Mouse (Mus musculus) limb, embryonic 14.5 days (tissue): ENCODE results near the gene Gm28038. TPM values are rescaled to one million over a fixed set of nuclear protein-coding genes. Genes with fewer than 3 reads are reported as not detected.

ENCODE experiments used
- ATAC-seq: fragments of 200-750 bp; cut with Nextera tagmentation; 2 replicates; pipeline ENCODE4 v1.8.0; 2017; ENCODE audit warnings: low read depth, moderate number of reproducible peaks, moderate TSS enrichment; ENCODE audit not compliant: low FRiP score
- DNase-seq: peaks from one replicate; pipeline ENCODE4 v3.0.0-alpha.2; 2015; ENCODE audit warnings: low spot score
- H3K27ac ChIP-seq: fragments of 300-500 bp; sonication (generic); replicated peaks from 2 replicates; pipeline ENCODE4 v1.5.1; 2014; ENCODE audit warnings: low read depth, mild to moderate bottlenecking, low read length, moderate library complexity, mixed read lengths
- H3K27me3 ChIP-seq: fragments of 300-500 bp; sonication (generic); 2 replicates; pipeline ENCODE4 v1.6.1; 2014; ENCODE audit warnings: low read length, mixed read lengths; ENCODE audit not compliant: control insufficient read depth, insufficient read depth
- H3K36me3 ChIP-seq: fragments of 300-500 bp; sonication (generic); 2 replicates; pipeline ENCODE4 v1.6.1; 2014; ENCODE audit warnings: mild to moderate bottlenecking, low read length, moderate library complexity, mixed read lengths; ENCODE audit not compliant: control insufficient read depth, insufficient read depth
- H3K4me1 ChIP-seq: fragments of 300-500 bp; sonication (generic); 2 replicates; pipeline ENCODE4 v1.6.1; 2014; ENCODE audit warnings: antibody characterized with exemption, low read length, mixed read lengths; ENCODE audit not compliant: control insufficient read depth, insufficient read depth
- H3K4me2 ChIP-seq: fragments of 300-500 bp; sonication (generic); replicated peaks from 2 replicates; pipeline ENCODE4 v1.6.1; 2014; ENCODE audit warnings: low read depth, mild to moderate bottlenecking, low read length, moderate library complexity; ENCODE audit not compliant: severe bottlenecking
- H3K4me3 ChIP-seq: fragments of 300-500 bp; sonication (generic); replicated peaks from 2 replicates; pipeline ENCODE4 v1.5.1; 2014; ENCODE audit warnings: low read length
- H3K9ac ChIP-seq: fragments of 300-500 bp; sonication (generic); 2 replicates; pipeline ENCODE4 v1.6.1; 2014; ENCODE audit warnings: mild to moderate bottlenecking, low read depth, low read length, moderate library complexity; ENCODE audit not compliant: severe bottlenecking
- H3K9me3 ChIP-seq: fragments of 300-500 bp; sonication (generic); 2 replicates; pipeline ENCODE4 v1.6.1; 2016; ENCODE audit warnings: low read length; ENCODE audit not compliant: control insufficient read depth
- POLR2A ChIP-seq: fragments of 200-500 bp; IDR thresholded peaks from 2 replicates; pipeline ENCODE4 v1.8.0; 2012; ENCODE audit warnings: inconsistent platforms, mild to moderate bottlenecking, moderate library complexity, borderline replicate concordance; ENCODE audit not compliant: insufficient read depth, insufficient read length; ENCODE audit errors: extremely low read depth
- WGBS: fragments of 180-500 bp; shearing (Covaris S2); extraction: QIAGEN DNeasy Blood & Tissue Kit; methylation state at CpG from one replicate; pipeline ENCODE4 v1.1.7; 2014; 5-methylcytosine and 5-hydroxymethylcytosine counted together
- polyA plus RNA-seq, 2 experiments: library from polyadenylated mRNA; depleted of rRNA in 1 of 2; stranded (reverse) in 1 of 2; unstranded in 1 of 2; fragments of >200 nt; fragmentation: Nextera tagmentation in 1 of 2; extraction: Ambion mirVana in 1 of 2; gene quantifications; 2 replicates each; pipeline versions ENCODE4 v1.2.1 to v1.2.3; 2012 to 2014

Gm28038 gene
- polyA plus RNA-seq, 2 experiments = not detected

GRCm38 (mm10) chr2:30257699-30258460, 23.0 kb upstream of the Gm28038 start:
- no peak overlapping the region for H3K4me2 ChIP-seq
- H3K27me3 ChIP-seq = no peaks in the 10 kb centered on the region
- peaks cover 3% of the 10 kb centered on the region; the same call in 1 of the 2 replicates for H3K4me1 ChIP-seq
- no peak overlapping the region for H3K27ac ChIP-seq
- ATAC-seq = no peak
- WGBS = 81% methylated on average over 7 of the region's 7 CpGs
- no peak overlapping the region for H3K9ac ChIP-seq
- H3K4me3 ChIP-seq = no peak overlapping the region
- no peak for TF ChIP-seq POLR2A
- no peaks in the 10 kb centered on the region for H3K9me3 ChIP-seq
- H3K36me3 ChIP-seq = peaks cover 80% of the 10 kb centered on the region
- DNase-seq = no peak

GRCm38 (mm10) chr2:30258600-30258999, 22.2 kb upstream of the Gm28038 start:
- no peak for TF ChIP-seq POLR2A
- Histone ChIP-seq H3K27me3 (no peaks in the 10 kb centered on the region), H3K27ac (no peak overlapping the region), H3K9ac (no peak overlapping the region), H3K36me3 (peaks cover 80% of the 10 kb centered on the region), H3K4me2 (no peak overlapping the region), H3K9me3 (no peaks in the 10 kb centered on the region), H3K4me1 (peaks cover 3% of the 10 kb centered on the region; the same call in 1 of the 2 replicates), H3K4me3 (no peak overlapping the region)
- 88% methylated on average over 4 of the region's 4 CpGs for WGBS
- ATAC-seq = no peak; the same call in 1 of the 2 replicates
- DNase-seq = no peak

DNA sequence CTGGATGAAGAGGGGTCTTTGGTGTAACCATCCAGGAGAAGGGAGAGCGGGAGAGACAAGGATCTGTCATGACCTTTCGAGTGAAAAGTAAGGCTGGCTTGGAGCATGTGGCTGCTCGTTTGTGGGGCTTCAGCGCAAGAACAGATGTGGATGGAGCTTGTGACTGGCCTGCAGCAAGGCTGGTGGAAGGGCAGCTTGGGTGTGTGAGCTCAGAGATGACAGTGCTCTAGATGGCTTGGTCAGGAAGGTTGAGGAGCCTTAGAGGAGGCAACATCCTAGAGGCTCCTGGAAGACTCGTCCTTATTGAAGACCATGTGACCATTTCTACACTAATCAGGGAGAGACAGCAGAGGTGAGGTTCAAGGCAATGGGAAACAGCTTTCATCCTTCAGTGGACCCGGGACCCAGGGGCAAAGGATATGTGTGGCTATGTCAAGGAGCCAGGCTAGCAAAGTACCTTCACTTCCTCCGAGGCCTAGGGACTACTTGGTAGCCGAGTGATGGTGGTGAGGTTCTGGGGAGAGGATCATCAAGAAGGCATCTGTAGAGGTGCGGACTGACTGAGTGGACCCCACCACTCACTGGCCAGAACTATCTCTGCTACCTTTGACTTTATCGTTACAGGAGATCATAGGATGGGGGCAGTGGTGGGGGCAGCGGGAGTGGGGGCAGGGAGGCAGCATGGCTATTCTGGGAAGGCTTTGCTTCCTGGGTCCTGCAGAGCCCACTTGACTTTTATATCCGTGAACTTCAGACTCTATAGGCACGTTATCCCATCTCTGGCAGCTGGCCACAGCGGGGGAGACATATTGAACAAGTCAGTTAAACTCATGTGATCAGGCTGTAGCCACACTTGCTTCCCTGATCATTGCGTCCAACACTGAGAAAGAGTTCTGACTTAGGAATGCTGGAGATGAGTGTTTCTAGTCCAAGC, 21.4 kb upstream of the Gm28038 start:
- peaks cover 88% of the 10 kb centered on the region for H3K36me3 ChIP-seq

DNA sequence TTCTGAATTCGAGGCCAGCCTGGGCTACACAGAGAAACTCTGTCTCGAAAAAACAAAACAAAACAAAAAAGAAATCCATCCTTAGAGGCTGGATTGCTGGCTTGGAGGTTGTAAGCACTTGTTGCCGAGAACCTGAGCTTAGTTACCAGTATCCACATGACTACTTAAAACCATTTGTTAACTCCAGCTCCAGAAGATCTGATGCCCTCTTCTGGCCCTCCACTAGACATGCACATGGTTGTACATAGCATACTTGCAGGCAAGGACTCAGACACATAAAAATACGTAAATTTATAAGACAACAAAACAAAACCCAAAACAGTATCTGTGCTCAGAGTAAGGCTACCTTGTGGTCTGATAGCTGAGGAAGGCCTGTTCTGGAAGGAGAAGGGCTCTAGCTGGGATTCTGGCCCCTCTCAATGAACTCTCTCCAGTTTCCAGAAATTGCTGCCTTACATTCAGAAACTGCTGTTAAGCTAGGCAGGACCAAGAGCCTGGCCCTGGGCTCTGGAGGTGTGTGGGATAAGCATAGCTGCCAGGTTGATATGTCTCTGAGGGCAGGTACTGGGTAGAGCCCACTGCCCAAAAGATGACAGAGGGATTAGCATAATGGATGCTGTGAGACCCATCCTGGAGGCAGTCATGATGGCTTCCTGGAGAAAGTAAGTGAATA, 19.6 kb upstream of the Gm28038 start:
- ATAC-seq (no peak), DNase-seq (no peak)
- Histone ChIP-seq H3K27ac (no peak overlapping the region), H3K4me2 (no peak overlapping the region), H3K27me3 (no peaks in the 10 kb centered on the region), H3K4me1 (peaks cover 21% of the 10 kb centered on the region), H3K4me3 (no peak overlapping the region), H3K36me3 (peaks cover 77% of the 10 kb centered on the region), H3K9ac (no peak overlapping the region), H3K9me3 (no peaks in the 10 kb centered on the region)
- no peak for TF ChIP-seq POLR2A
- WGBS = 86% methylated on average over 4 of the region's 4 CpGs

More for the DNA sequence above, 21.4 kb upstream of the Gm28038 start:
- no peak overlapping the region for H3K9ac ChIP-seq
- H3K9me3 ChIP-seq = no peaks in the 10 kb centered on the region
- ATAC-seq = no peak
- TF ChIP-seq POLR2A = no peak
- no peak overlapping the region for H3K4me3 ChIP-seq
- no peak overlapping the region for H3K4me2 ChIP-seq
- H3K4me1 ChIP-seq = peaks cover 3% of the 10 kb centered on the region; the same call in 1 of the 2 replicates
- DNase-seq = no peak
- no peaks in the 10 kb centered on the region for H3K27me3 ChIP-seq
- 84% methylated on average over 15 of the region's 15 CpGs for WGBS
- no peak overlapping the region for H3K27ac ChIP-seq
